Mouse (Mus musculus): ENCODE results near the gene Brca2.

GRCm38 (mm10) chr5:150599301-150600294 is 77.2 kb downstream of the Brca2 start:
- TF ChIP-seq GATA1 (IDR thresholded peaks at IDR 0.05; ENCODE audit: borderline replicate concordance, low read length) (no peak), FLI1 (IDR thresholded peaks at IDR 0.05; ENCODE audit: low read length) (no peak)
